Mouse (Mus musculus) G1E (cell line): ENCODE results near the gene Prpsap2. TPM values are rescaled to one million over a fixed set of nuclear protein-coding genes. Genes with fewer than 3 reads are reported as not detected.

ENCODE experiments used
- ATAC-seq: 2 replicates; pipeline ENCODE4 v1.8.0; 2016; ENCODE audit warnings: mild to moderate bottlenecking; ENCODE audit not compliant: insufficient number of reproducible peaks, poor library complexity, low FRiP score, severe bottlenecking; ENCODE audit errors: extremely low read depth
- DNase-seq: peaks from one replicate; pipeline ENCODE4 v3.0.0; 2012; ENCODE audit warnings: low spot score
- H3K27me3 ChIP-seq: 2 replicates; pipeline ENCODE4 v1.6.1; 2012; ENCODE audit warnings: mild to moderate bottlenecking, low read length, inconsistent platforms; ENCODE audit not compliant: insufficient read depth
- H3K36me3 ChIP-seq: replicated peaks from 2 replicates; pipeline ENCODE3; 2012; ENCODE audit warnings: mild to moderate bottlenecking, inconsistent platforms
- H3K4me1 ChIP-seq: 2 replicates; pipeline ENCODE4 v1.6.1; 2012; ENCODE audit warnings: low read depth, low read length, inconsistent platforms, mixed read lengths; ENCODE audit not compliant: insufficient read depth
- H3K4me3 ChIP-seq: 2 replicates; pipeline ENCODE4 v1.5.1; 2012; ENCODE audit warnings: low read depth, mild to moderate bottlenecking, inconsistent platforms, low read length, moderate library complexity, mixed read lengths
- H3K9me3 ChIP-seq: replicated peaks from 2 replicates; pipeline ENCODE4 v1.6.1; 2012; ENCODE audit warnings: inconsistent platforms
- CTCF ChIP-seq: IDR thresholded peaks from 2 replicates; pipeline ENCODE4 v1.5.1; 2012; ENCODE audit warnings: low read depth, low read length, inconsistent platforms, mixed read lengths
- GATA1 ChIP-seq: IDR thresholded peaks from 2 replicates; pipeline ENCODE4 v1.6.1; 2012; ENCODE audit warnings: borderline replicate concordance, low read length, inconsistent platforms, mixed read lengths
- GATA2 ChIP-seq: IDR thresholded peaks from 2 replicates; pipeline ENCODE4 v1.6.1; 2012; ENCODE audit warnings: low read depth, low read length, inconsistent platforms, borderline replicate concordance
- POLR2AphosphoS5 ChIP-seq: IDR thresholded peaks from 2 replicates; pipeline ENCODE4 v1.6.1; 2012; ENCODE audit warnings: low read depth, low read length, inconsistent platforms; ENCODE audit not compliant: insufficient replicate concordance
- polyA plus RNA-seq: library from polyadenylated mRNA; stranded (reverse); fragments of >175 nt; gene quantifications from 2 replicates; pipeline ENCODE4 v1.2.3, GENCODE M21; 2012
- total RNA-seq, 2 experiments: library from RNA; stranded (forward) in 1 of 2; stranded (reverse) in 1 of 2; fragments of 200-1000 nt in 1 of 2; fragments of >200 nt in 1 of 2; fragmentation: Nextera tagmentation in 1 of 2; gene quantifications; 2 replicates each; pipeline ENCODE4 v1.2.3; 2014 to 2017

Prpsap2 gene
- total and polyA plus RNA-seq, 3 experiments, result 8.7 to 19.2 (median 18.7) TPM

DNA sequence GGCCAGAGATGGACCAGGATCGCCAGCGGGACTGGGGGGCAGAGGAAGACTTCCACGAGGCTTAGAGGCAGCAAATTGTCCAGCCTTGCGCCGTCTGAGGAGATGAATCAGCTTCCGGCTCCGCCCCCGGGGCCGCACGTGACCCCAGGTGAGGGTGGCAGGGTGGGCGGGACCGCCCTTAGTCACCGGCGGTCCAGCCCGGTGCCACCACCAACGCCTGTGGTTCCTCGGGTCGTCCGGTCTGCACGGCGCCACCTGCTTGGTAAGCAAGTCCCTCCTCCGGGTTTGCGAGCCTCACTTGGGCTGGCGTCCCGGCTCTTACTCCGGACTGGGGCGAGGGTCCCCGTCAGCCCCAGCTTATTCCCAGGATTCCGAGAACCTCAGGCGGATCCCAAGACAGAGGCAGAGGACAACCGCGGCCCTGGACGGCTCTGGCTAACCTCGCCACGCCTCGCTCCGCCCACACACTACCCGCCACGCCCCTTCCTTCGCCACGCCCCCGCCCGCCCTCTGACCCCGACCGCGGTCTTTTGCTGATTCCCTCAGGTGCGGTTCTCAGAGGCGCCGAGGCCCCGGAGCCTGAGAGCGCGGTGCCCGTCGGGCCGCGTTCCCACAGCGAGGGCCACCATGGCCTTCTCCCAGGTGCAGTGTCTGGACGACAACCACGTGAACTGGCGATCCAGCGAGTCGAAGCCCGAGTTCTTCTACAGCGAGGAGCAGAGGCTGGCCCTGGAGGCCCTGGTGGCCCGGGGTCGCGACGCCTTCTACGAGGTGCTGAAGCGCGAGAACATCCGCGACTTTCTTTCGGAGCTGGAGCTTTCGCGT is 77.8 kb downstream of the Prpsap2 start, which contains the start of gene Fam83g:
Gene Fam83g (plus strand): TSS at position 185 of the 825 bp plus-strand sequence.
- H3K4me1 ChIP-seq, result peaks cover 12% of the 10 kb centered on the region
- H3K27me3 ChIP-seq, result peaks cover 23% of the 10 kb centered on the region
- ATAC-seq (no peak), DNase-seq (no peak)
- no peaks in the 10 kb centered on the region for H3K9me3 ChIP-seq
- no peak for TF ChIP-seq GATA1
- no peak for TF ChIP-seq GATA2
- TF ChIP-seq POLR2AphosphoS5, result no peak
- TF ChIP-seq CTCF, result no peak
- H3K36me3 ChIP-seq, result no peaks in the 10 kb centered on the region
- no peak within 1 kb of the TSS; the same call in 1 of the 2 replicates for H3K4me3 ChIP-seq

Other genes with a start within 250 kb of the Prpsap2 start
- 4.5 and 6.2 TPM in 2 replicates for gene Epn2, start 182.4 kb downstream of the Prpsap2 start, total RNA-seq (2014; fragmentation: Nextera tagmentation)
- 2.3 and 2.6 TPM in 2 replicates for gene Epn2, start 182.4 kb downstream of the Prpsap2 start, total RNA-seq (2017)
- 1.6 and 2.6 TPM in 2 replicates for gene Epn2, start 182.4 kb downstream of the Prpsap2 start, polyA plus RNA-seq
- 4.3 and 6.7 TPM in 2 replicates for gene Grap, start 108.8 kb downstream of the Prpsap2 start, total RNA-seq (2014; fragmentation: Nextera tagmentation)
- 7.2 and 12.3 TPM in 2 replicates for gene Grap, start 108.8 kb downstream of the Prpsap2 start, total RNA-seq (2017)
- 10.0 and 11.6 TPM in 2 replicates for gene Grap, start 108.8 kb downstream of the Prpsap2 start, polyA plus RNA-seq
- gene Fam83g, start 78.0 kb downstream of the Prpsap2 start, total RNA-seq (2014; fragmentation: Nextera tagmentation), result not detected in 2 replicates
- gene Fam83g, start 78.0 kb downstream of the Prpsap2 start, total RNA-seq (2017), result 0.05 TPM in 1 of 2 replicates, not detected in the other
- gene Fam83g, start 78.0 kb downstream of the Prpsap2 start, polyA plus RNA-seq, result not detected in 2 replicates
- gene Slc5a10, start 41.3 kb downstream of the Prpsap2 start, total RNA-seq (2014; fragmentation: Nextera tagmentation), result not detected in 2 replicates
- gene Slc5a10, start 41.3 kb downstream of the Prpsap2 start, total RNA-seq (2017), result not detected in 2 replicates
- gene Slc5a10, start 41.3 kb downstream of the Prpsap2 start, polyA plus RNA-seq, result not detected in 2 replicates
- gene Ulk2, start 93.0 kb upstream of the Prpsap2 start, total RNA-seq (2014; fragmentation: Nextera tagmentation), result 23.0 and 25.2 TPM in 2 replicates
- 16.7 and 18.6 TPM in 2 replicates for gene Ulk2, start 93.0 kb upstream of the Prpsap2 start, total RNA-seq (2017)
- 2.8 TPM in 2 replicates for gene Ulk2, start 93.0 kb upstream of the Prpsap2 start, polyA plus RNA-seq
- gene Akap10, start 168.2 kb upstream of the Prpsap2 start, total RNA-seq (2014; fragmentation: Nextera tagmentation), result 30.3 and 36.2 TPM in 2 replicates
- gene Akap10, start 168.2 kb upstream of the Prpsap2 start, total RNA-seq (2017), result 33.3 and 34.3 TPM in 2 replicates
- 20.4 and 27.2 TPM in 2 replicates for gene Akap10, start 168.2 kb upstream of the Prpsap2 start, polyA plus RNA-seq
- 15.0 and 76.6 TPM in 2 replicates for gene Specc1, start 194.7 kb upstream of the Prpsap2 start, total RNA-seq (2014; fragmentation: Nextera tagmentation)
- 10.4 and 12.1 TPM in 2 replicates for gene Specc1, start 194.7 kb upstream of the Prpsap2 start, total RNA-seq (2017)
- gene Specc1, start 194.7 kb upstream of the Prpsap2 start, polyA plus RNA-seq, result 1.6 and 2.4 TPM in 2 replicates